Mouse (Mus musculus): ENCODE results near the gene Fam213b. TPM values are rescaled to one million over a fixed set of nuclear protein-coding genes. Genes with fewer than 3 reads are reported as not detected.

Fam213b gene
- polyA plus RNA-seq, 1 experiment from 2014 or later, result 38.0 TPM

DNA sequence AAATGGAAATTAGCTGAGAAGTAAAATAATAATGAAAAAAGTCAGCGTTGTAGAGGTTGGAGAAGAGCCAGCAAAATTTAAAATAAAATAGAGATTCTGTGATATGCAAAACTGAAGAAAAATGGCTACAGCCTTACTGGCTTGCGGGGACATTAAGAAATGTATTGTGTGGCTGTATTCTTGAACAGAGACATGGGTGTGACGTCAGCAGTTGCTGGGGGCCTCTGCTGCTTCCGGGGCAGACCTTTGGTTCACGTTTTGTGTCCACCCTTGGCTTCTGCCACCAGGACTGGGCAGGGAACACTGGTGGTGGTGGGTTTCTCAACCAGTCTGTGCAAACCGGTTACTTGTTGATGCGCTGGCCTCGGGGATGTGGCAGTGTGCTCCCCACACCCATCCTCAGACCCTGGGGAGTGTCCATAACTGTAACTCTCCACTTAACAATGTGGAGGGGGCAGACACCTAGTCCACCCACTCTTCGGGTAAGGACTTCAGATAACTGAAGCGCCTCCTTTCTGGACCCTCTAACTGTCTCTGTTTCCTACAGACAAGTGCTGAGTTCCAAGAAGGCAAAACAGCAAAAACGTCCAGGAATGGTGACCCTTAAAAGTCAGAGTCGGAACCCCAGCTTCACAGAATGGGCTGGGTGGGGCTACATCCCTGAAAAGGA lies 44.1 kb downstream of the Fam213b start:
- Histone ChIP-seq H3K4me2 (replicated peaks) (peak overlapping the region; percentile 88), H3K9me3 (replicated peaks) (no peaks in the 10 kb centered on the region), H3K4me1 (peaks cover 6% of the 10 kb centered on the region), H3K9ac (no peak overlapping the region), H3K27me3 (peaks cover 27% of the 10 kb centered on the region), H3K4me3 (0 out of 2 replicates have a peak overlapping the region, but pooled peaks have one; percentile 54), H3K27ac (no peak overlapping the region), H3K36me3 (no peaks in the 10 kb centered on the region)
- WGBS, result 59% methylated on average over 12 of the region's 12 CpGs
- ATAC-seq (ENCODE audit: low FRiP score), result no peak

- no peak overlapping the region for H3K4me2 ChIP-seq (replicated peaks)
- H3K9me3 ChIP-seq (replicated peaks), result no peaks in the 10 kb centered on the region
- peaks cover 25% of the 10 kb centered on the region for H3K27me3 ChIP-seq
- H3K4me3 ChIP-seq, result no peak overlapping the region
- no peak for ATAC-seq (ENCODE audit: low FRiP score)
- 86% methylated on average over 4 of the region's 4 CpGs for WGBS
- no peak overlapping the region for H3K9ac ChIP-seq
- H3K4me1 ChIP-seq, result peaks cover 6% of the 10 kb centered on the region
- H3K27ac ChIP-seq, result no peak overlapping the region
- no peaks in the 10 kb centered on the region for H3K36me3 ChIP-seq
Observed at GRCm38 (mm10) chr4:154853881-154854280, 45.1 kb downstream of the Fam213b start.

GRCm38 (mm10) chr4:154852696-154853095 lies 46.2 kb downstream of the Fam213b start:
- Histone ChIP-seq H3K4me1 (peaks cover 6% of the 10 kb centered on the region), H3K36me3 (no peaks in the 10 kb centered on the region), H3K9ac (no peak overlapping the region), H3K4me3 (no peak overlapping the region), H3K9me3 (replicated peaks) (no peaks in the 10 kb centered on the region), H3K27me3 (peaks cover 25% of the 10 kb centered on the region), H3K4me2 (replicated peaks) (no peak overlapping the region), H3K27ac (no peak overlapping the region)
- 91% methylated on average over 1 of the region's 1 CpGs for WGBS
- no peak for ATAC-seq (ENCODE audit: low FRiP score)

Other genes with a start within 250 kb of the Fam213b start
- not detected in 2 replicates for gene Actrt2, start 231.3 kb downstream of the Fam213b start, polyA plus RNA-seq (2016; fragmentation: Nextera tagmentation; extraction: Ambion mirVana)
- gene Ttc34, start 61.7 kb downstream of the Fam213b start, polyA plus RNA-seq (2016; fragmentation: Nextera tagmentation; extraction: Ambion mirVana), result 0.27 and 0.72 TPM in 2 replicates
- 0.40 and 0.41 TPM in 2 replicates for gene Mmel1, start 29.6 kb downstream of the Fam213b start, polyA plus RNA-seq (2016; fragmentation: Nextera tagmentation; extraction: Ambion mirVana)
- gene Tnfrsf14, start 29.4 kb upstream of the Fam213b start, polyA plus RNA-seq (2016; fragmentation: Nextera tagmentation; extraction: Ambion mirVana), result 0.79 and 0.97 TPM in 2 replicates
- gene Hes5, start 61.8 kb upstream of the Fam213b start, polyA plus RNA-seq (2016; fragmentation: Nextera tagmentation; extraction: Ambion mirVana), result 293 and 329 TPM in 2 replicates
- gene Pank4, start 65.0 kb upstream of the Fam213b start, polyA plus RNA-seq (2016; fragmentation: Nextera tagmentation; extraction: Ambion mirVana), result 42.5 and 44.5 TPM in 2 replicates
- 5.0 and 5.5 TPM in 2 replicates for gene Plch2, start 157.6 kb upstream of the Fam213b start, polyA plus RNA-seq (2016; fragmentation: Nextera tagmentation; extraction: Ambion mirVana)
- 18.0 and 18.4 TPM in 2 replicates for gene Pex10, start 167.9 kb upstream of the Fam213b start, polyA plus RNA-seq (2016; fragmentation: Nextera tagmentation; extraction: Ambion mirVana)
- 130 and 137 TPM in 2 replicates for gene Rer1, start 187.2 kb upstream of the Fam213b start, polyA plus RNA-seq (2016; fragmentation: Nextera tagmentation; extraction: Ambion mirVana)
- gene Morn1, start 187.4 kb upstream of the Fam213b start, polyA plus RNA-seq (2016; fragmentation: Nextera tagmentation; extraction: Ambion mirVana), result 7.7 and 8.0 TPM in 2 replicates

Measured in hindbrain, embryonic 12.5 days (tissue).